Mouse (Mus musculus) heart, postnatal 4 days (tissue): ENCODE results near the gene Mybbp1a. TPM values are rescaled to one million over a fixed set of nuclear protein-coding genes. Genes with fewer than 3 reads are reported as not detected.
"Not testable (repeated sequence)": the region's sequence is repeated elsewhere in the genome, so short reads cannot be mapped to it uniquely, and the experiment has no call there.

Source experiments
- DNase-seq: peaks from one replicate; pipeline ENCODE4 v3.0.0; 2021
- total RNA-seq, 2 experiments: library from RNA; stranded (reverse); gene quantifications; 2 replicates each; pipeline ENCODE4 v1.2.3; 2021

Mybbp1a gene
- total RNA-seq, 2 experiments from 2014 or later = 55.6 to 55.9 TPM

DNA sequence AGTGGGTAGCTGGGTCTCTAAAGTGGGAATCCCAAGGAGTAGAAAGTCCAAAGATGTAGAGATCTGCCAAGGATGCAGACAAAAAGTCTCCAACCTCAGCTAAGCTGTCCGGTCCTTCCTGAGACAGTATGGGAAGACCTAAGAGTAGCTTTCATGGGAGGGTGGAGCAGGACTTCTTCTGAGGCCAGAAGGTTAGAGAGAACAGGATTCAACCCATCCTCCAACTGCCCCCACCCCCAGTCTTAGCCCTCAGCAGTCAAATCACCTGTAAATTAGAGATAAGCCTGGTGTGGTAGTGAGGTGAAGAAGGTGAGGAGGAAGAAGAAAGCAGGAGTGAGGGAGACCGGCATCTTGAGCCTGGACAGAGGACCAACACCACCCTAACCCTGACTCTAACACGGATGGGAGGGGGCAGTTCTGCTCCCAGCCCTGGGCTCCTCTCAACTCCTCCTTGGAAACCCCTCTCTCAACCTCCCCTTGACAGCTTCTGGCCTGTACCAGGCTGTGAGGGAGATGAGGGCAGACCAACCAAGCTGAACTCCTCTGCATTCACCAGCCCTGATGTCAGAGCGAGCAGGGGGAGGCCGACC is 27.5 kb upstream of the Mybbp1a start:
- no peak for DNase-seq

DNA sequence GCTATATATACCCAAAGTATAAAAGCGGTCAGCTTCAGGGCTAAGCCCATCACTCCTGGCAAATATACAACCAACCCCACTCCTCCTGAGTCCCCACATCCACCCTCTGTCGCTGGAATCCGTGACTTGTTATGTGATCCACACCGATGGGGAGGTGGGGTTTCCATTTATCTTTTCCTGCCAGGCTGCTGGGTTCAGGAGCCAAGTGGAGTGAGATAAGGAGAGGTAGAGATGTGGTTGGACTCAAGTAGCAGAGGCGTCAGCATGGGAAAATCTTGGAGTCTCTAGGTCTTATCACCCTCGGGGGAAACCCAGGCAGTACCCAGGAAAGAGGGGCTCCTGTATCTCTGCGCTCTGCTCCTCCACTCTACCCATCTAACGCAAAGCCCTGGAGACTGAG is 26.0 kb upstream of the Mybbp1a start:
- no peak for DNase-seq

DNA sequence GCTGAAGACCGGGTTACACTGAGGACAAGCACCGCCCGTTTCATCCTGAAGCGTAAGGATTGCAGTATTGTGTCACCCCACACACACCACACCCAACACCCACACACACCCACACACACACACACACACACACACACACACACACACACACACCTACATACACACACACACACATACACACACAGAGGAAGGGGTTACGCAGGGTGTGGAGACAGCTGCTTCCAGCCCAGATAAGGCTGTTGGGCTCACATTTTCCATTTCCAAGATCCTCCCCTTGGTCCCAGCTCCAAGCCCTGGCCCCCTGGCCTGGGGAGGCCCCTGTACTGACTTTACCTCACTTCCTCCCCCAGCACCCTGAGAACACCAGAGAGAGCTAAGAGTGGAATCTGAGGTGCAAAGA is 24.5 kb upstream of the Mybbp1a start:
- DNase-seq = peak; percentile 71

DNA sequence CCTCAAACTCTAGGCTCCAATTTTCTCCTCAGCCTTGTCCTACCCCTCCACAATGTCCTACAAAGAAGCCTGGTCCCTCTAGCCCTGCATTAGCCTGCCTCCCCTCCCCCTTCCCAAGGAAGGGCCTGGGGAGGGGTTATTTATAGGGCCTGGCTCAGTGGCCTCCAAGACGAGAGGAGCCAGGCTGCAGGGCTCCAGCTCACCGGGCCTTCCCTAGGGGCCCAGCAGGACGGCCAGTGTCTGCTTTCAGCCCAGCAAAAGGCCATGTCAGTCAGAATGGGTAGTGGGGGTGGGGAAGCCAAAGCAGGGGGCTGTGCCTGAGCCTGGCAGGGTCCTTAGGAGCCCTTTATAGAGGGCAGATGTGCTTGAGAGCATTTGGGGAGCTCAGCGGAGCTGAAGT is 23.8 kb upstream of the Mybbp1a start:
- peak; percentile 27 for DNase-seq

DNA sequence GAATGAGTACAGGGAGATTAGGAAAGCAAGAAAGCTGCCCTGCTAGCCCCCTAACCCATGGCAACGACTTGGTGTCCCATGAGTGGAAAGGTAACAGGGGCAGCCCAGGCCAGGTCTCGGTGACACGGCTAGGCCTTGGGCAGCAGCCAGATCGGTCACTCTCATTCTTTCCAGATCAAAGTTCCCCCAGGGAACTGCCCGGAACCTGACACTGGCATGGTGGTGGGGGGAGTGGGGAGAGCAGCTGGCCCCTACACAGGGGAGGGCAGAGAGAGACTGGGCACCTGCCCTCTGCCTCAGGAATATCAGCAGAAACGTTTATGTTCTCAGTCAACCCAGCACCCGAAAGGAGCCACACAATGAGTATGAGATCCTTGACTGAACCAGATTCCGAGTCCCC is 22.9 kb upstream of the Mybbp1a start:
- peak; percentile 54 for DNase-seq

DNA sequence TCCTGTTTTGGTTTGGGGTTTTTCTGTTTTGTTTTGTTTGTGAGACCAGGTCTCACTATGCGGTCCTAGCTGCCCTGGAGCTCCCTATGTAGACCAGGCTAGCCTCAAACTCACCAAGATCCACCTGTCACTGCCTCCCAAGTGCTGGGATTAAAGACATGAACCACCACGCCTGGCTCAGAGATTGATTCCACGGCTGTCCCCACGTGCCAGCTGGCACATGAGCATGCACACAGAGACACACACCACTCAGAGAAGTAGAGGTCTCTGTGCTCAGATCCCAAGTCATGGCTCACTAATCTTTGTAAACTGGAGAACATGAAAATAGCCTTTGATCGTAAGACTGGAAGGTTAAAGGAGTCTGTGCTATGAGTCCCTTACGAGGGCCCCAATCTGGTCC is 22.1 kb upstream of the Mybbp1a start:
- no peak for DNase-seq

DNA sequence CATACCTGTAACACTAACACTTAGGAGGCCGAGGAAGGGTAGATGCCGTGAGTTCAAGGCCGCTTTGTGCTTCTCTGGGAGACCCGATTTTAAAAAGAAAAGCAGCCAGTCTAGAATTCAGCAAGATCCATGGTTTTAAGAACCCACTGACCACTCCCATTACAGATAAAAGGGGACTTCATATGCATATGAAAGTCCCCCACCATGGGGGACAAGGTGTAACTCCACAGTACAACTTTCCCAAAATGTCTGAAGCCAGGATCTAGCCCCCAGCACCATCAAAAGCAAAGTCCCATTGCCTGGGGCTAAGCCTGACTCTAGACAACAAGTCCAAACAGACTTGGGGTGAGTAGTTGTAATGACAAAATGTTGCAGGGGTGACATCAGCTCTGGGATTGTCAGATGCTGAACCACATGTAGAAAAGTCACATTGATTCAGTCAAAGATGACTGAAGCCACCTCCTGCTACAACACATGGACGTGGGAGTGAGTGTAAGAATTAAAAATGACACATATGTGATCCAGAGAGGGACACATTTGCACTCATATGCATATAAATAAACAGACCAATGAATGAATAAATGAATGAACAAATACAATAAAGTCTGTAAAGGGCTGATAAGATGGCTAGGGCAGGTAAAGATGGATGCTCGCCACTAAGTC is 20.6 kb upstream of the Mybbp1a start:
- DNase-seq = no peak

DNA sequence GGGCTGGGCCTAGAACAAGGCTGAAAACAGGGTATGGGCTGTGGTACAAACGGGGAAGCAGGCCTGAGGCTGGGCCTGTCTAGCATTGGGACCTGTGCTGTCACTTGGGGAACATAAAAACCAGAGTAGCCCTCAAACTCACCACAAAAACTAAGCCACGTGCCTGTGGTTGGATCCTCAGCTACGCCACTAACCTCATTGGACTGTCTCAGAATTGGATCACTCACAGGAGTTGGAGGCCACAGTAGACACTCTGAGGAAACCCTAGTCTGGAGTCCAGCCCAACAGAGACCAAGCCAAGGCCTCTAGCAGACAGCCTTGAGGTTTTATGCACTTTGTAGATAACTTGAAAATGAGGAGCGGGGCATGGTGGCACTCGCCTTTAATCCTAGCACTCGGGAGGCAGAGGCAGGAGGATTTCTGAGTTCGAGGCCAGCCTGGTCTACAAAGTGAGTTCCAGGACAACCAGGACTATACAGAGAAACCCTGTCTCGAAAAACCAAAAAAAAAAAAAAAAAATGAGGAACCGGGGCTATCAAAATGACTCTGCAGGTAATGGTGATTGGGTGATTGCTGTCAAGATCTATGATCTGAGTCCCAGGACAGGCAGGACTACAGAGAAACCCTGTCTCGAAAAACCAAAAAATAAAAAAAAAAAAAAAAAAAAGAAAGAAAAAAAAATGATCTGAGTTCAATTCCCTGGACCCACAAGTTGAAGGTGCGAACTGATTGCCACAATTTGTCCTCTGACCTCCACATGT is 19.5 kb upstream of the Mybbp1a start:
- no peak for DNase-seq

DNA sequence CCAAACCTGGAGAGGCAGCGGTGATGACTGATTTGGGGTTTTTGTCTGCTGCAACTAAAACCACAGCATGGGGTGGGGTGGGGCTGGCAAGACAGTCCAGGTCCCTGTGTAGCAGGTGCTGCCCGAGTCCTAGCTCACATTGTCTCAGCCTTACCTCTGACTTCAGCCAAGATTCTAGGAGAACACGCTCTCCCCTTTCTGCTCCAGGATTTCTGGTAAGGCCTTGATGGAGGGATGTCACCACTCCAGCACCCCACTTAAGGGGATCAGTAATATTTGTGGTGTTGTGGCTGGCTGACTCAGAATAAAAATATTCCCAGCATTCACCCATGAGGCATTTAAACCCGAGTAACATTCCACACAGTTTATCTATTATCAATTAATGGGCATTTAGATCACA is 17.5 kb upstream of the Mybbp1a start:
- DNase-seq = no peak

DNA sequence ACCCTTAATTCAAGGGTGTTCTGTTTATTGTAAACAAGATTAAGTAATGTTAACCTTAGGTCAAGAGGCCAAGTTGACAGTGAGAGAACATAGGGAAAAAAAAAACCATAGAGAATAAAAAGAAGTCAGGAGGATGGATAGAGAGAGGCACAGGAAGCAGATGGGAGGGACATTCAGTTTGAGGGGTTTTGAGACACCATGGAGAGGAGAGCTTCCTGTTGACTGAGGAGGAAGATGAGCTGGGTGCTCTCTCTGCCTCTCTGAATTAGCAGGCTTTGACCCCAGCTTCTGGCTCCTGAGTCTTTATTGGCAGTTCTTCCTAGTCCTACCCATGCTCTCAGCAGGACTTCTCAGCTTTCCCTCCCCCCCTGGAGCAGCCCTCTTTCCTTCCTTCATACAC is 16.0 kb upstream of the Mybbp1a start:
- no peak for DNase-seq

DNA sequence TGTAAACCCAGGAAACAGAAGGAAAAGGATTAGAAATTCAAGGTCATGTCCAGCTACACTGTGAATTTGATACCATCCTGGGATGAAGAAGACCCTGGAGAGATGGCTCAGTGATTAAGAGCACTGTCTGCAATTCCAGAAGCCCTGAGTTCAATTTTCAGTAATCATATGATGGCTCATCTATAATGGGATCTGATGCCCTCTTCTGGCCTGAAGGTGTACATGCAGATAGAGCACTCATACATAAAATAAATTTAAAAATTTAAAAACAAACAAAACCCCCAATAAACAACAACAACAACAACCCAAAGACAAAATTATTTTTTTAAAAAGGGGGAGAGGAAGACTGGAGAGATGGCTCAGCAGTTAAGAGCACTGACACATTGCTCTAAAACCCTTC is 14.3 kb upstream of the Mybbp1a start:
- no peak for DNase-seq

DNA sequence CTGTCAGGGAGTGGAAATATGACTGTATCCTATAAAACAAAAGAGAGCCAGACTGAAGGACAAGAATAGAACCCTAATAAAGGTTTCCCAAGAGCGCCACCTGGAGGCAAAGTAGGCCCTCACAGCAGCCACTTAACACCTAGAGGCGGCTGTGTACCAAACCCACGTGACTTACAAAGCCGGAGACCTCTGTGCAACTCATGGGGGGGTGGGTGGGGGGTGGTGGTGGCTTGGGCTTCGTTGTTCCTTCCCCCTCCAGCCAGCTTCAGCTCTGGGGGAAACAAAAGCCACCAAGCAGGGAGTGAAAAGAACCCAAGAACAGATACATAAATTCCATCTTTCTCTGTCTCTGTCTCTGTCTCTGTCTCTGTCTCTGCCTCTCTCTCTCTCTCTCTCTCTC is 12.5 kb upstream of the Mybbp1a start:
- peak; percentile 94 for DNase-seq

DNA sequence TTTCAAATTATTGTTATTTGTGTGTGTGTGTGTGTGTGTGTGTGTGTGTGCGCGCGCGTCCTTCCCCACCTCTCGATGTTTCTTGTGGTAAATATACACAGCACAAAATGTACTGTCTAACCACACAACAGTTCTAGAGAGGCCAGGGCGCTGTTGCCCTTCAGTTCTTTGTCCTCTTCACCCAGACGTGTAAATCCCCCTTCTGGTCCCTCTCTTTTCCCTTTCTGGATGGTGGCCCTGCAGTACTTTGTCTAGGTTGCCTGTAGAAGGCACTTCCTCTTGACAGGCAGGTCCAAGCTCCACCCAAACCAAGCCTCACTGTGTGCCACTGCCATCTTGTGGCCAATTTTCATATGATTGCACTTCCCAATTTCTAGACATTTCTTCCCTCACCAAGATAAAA is 11.9 kb upstream of the Mybbp1a start:
- peak; percentile 87 for DNase-seq

DNA sequence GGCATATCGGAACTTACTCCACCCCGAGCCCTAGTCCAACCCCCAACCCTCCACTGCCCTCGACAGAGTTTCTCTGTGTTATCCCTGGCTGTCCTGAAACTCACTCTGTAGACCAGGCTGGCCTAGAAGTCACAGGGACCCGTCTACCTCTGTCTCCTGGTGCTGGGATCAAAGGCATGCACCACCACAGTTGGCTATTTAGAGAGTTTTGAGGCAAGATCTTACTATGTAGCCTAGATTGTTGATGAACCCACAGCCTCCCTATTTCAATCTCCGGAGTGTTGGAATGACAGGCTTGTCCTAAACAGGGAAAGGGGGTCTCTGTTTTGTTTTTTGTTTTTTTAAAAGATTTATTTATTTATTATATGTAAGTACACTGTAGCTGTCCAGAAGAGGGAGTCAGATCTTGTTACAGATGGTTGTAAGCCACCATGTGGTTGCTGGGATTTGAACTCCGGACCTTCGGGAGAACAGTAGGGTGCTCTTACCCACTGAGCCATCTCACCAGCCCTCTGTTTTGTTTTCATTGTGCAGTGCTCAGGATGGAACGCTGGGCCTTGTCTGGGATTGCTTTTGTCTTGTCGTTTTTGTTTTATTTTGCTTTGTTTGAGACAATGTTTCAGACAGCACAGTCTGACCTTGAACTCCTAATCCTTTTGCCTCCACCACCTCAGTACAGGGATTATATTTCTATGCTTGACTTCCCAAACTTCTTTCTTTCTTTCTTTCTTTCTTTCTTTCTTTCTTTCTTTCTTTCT is 10.7 kb upstream of the Mybbp1a start:
- not testable (repeated sequence) for DNase-seq

DNA sequence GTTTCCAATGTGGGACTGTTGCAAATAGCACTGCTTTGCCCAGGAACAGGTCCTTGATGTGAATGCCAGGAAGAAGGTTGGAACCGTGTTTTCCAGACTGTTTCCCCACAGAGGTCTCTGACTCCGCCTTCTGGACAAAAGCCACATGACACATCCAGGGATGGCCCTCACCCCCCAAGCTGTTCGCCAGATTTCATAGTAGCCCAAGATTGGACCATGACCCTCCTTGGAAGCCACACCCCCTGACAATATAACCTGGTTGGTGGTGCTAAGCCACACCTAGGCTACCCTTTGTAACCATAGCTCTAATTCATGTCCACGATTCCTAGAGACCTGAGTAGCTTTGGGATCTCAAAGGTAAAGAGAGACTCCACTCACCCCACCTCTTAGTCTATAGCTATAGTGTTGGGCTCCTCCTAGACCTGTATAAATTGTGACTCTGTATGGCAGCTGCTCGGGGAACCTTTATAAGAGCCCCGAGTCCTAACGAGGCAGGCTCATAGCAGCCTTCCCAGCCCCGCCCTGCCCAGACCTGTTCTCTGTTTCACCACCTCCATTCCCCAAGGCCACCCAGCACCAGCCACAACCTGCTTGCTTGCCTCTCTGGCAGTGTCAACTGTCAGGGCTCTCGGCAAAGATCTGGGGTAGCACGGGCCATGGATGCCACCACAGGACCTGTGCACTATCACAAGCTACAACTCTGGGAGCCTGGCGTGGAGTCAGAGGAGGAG is 6.0 kb upstream of the Mybbp1a start, which contains the start of gene Ggt6:
TSS of gene Ggt6 (plus strand) at position 564 of the 731 bp plus-strand sequence.
- no peak for DNase-seq

DNA sequence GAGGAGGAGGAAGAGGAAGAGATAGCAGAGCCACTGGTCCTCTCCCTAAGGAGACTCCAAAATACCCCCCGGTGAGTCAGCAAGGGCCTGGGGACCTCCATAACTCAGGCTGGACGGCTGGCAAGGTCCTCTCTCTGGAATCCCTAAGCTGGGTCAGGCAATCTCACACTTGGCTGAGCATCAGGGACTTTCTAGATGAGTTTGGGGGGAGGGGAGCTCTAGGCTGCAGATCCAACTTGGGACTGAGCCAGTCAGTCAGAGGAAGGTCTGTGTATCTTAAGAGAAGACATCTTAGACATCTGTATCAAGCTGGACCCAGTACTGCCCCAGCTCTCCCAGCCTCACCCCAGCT is 5.5 kb upstream of the Mybbp1a start:
- DNase-seq = peak; percentile 60

DNA sequence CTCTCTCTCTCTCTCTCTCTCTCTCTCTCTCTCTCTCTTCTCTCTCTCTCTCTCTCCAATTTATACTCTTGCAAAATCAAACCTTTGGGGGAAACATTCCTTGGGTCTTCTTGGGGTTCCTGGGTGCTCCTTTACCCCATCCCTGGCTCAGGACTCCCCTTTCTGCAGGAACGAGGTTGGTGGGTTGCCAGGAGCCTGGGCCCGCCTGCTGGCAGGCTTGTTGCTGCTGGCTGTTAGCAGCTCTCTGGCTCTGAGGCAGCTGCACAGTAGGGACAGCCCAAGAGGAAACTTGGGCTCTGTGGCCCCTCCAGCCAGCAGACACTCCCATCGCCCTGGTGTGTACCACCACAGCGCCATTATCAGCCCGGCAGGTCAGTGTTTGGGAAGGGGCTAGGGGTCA is 4.9 kb upstream of the Mybbp1a start:
- DNase-seq = peak; percentile 67

DNA sequence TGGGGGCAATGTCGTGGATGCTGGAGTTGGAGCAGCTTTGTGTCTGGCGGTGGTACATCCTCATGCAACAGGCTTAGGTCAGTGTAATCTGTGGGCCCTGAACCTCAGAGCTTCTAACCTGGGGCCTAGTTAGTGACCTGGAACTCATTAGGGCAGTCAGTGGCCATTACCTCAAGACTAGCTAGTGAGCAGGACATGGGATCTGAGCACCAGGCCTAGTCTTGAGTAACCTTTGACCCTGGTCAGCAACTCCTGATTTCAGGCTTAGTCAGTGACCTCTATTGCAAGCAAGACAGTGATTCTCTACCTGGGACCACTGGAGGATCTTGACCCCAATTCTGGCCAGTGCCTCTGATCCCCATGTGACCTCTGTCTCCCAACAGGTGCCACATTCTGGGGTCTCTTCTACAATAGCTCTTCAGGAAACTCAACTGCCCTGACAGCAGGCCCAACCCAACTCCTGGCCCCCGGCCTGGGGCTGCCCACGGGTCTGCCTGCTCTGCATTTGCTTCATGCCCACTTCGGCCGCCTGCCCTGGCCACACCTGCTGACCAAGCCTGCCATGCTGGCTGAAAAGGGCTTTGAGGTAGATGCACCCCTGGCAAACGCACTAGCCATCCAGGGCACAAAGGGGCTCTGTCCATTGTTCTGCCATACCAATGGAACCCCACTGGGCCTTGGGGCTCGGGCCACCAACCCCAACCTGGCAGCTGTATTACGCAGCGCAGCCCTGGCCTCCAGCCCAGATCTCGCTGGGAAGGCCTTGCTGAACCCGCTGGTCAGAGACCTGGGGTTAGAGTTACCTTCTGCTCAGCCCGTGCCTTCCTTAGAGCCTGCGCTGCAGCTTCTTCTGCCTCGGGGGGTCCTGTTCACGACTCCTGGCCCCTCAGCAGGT is 4.2 kb upstream of the Mybbp1a start:
- DNase-seq = no peak

DNA sequence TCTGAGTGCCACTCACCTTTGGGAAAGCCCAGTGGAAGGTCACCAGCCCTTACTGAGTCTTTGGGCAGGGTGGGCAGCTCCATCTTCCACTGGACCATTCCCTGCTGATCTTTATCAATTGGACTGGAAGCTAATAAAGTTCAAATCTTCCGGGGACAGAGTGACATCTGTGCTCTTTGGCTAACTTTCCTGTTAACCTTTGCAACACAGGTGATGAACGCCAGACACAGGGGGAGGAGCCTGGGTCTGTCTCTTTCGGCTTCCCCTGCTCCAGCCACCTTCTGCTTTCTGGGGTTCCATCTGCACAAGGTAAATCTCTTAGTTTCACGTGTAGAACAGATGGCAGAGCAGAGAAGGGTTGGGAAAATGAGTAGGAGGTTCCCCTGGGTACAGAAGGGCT is 2.7 kb upstream of the Mybbp1a start:
- DNase-seq = no peak

DNA sequence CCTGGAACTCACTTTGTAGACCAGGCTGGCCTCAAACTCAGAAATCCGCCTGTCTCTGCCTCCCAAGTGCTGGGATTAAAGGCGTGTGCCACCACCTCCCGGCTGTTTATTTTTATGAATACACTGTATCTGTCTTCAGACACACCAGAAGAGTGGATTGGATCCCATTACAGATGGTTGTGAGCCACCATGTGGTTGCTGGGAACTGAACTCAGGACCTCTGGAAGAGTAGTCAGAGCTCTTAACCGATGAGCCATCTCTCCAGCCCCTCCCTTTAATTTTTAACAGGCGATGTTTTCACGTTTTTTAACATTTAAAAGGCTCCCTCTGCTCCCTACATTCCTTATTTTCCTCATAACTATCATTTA is 574 bp upstream of the Mybbp1a start:
- DNase-seq = not testable (repeated sequence)

DNA sequence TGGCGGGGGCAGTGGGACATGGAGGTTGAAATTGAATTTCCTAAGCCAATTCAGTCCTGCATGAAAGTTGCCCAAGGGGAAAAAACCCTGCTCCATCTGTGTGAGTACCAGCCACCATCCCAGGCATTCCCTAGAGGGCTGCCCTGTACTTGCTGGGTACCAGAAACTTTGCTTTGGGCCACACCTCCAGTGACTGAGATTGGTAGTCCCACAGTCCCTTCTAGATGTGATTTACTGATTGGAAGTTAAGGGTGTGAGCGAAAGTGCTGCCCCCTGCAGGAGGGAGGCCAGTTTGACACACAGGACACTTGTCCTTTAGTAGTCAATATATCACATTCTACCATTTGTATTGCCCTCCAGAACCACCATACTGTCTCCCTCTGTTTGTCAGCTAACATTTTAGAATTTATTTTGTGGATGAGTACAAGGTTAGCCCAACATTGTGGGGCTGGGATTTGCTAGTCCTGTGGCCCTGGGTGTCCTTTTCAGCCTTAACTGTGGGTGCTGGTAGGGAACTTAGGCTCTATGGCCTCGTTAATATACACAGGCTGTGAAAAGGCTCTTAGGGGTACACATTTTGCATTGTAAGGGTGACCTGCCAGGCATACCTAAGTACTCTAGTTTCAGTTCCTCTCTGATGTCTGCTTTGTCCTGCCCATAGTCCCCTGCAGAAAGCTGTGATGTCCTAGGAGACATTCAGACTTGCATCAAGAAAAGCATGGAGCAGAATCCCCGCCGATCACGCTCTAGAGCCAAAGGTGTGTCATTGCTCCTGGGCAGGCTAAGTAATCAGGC is 5.4 kb downstream of the Mybbp1a start:
- DNase-seq = peak; percentile 47
